Mouse (Mus musculus): ENCODE data around the gene Bst2.

Gene Bst2

DNA sequence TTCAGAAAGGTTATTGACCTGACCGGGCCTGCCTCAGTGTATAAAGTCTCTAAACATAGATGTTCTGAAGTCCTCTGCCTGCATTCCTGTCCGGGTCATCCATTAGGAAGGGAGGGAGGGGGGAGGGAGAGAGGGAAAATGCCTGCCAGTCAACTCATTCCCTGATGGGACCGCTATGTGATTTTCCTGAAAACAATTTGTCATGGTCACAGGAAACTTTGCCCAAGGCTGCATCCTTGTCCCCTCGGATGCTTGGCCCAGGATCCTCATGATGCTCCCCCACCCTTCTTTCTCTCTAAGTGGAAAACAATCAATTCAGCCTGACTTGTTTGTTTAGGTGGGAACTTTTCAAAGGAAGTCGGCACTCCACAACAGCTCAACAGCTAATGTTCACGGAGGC lies 20.5 kb downstream of the Bst2 start:
- no peak for DNase-seq

DNA sequence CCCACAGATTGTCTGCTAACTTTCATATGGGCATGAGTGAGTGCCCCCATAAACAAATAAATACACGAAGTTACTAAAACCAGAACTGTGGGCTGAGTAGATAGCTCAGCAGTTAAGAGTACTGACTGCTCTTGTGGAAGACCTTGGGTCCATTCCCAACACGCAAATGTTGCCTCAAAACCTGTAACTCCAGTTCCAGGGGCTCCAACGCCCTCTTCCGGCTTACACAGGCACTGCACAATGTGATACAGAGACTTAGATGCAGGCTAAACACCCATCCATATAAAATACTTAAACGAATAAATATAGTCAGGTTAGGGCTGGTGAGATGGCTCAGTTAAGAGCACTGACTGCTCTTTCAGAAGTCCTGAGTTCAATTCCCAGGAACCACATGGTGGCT lies 22.2 kb downstream of the Bst2 start:
- no peak for DNase-seq

DNA sequence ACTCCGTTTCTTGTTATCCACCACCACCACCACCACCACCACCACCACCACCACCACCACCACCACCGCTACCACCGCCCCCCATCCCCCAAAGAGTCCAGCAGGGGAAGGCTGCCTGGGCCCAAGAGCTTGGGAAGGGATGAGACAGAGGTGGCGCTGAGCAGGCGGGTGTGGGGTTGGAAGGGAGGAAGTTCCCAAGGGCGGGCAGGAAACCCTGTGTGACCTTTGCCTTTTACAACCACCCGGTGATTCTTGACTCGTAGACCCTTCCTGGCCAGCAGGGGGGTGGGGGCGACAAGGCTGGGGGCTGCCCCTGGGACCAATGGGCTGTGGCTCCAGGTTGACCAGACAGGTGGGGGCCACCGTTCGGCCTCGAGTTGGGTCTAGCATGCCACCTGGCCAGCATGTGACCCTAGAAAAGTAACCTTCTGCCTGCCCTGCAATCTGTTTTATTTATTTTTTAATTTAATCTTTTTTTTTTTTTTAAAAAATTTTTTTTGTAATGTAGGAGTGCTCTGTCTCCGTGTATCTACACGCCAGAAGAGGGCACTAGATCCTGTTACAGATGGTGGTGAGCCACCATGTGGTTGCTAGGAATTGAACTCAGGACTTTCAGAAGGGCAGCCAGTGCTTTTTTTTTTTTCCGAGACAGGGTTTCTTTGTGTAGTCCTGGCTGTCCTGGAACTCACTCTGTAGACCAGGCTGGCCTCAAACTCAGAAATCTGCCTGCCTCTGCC lies 24.1 kb downstream of the Bst2 start:
- no peak for DNase-seq

DNA sequence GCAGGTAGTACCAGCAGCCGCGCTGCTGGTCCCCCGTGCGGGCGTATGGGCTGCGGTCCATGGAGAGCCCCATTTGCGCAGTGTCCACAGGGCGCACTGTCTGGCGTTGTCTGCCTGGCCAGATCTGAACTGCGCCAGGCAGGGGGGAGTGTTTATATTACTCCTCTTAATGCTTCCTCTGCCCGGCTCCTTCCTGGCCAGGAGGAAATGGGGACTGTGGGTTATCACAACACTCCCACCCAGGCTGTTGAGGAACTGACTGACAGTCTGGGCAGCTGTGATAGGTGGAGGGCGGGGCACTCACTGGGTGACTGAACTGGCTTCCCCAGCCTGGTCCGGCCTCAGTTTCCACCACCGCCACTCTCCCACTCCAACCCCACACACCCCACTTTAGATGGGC lies 25.6 kb downstream of the Bst2 start, which contains the start of gene Plvap:
Gene Plvap (minus strand): TSS at position 109 of the 400 bp plus-strand sequence.
- DNase-seq: no peak

DNA sequence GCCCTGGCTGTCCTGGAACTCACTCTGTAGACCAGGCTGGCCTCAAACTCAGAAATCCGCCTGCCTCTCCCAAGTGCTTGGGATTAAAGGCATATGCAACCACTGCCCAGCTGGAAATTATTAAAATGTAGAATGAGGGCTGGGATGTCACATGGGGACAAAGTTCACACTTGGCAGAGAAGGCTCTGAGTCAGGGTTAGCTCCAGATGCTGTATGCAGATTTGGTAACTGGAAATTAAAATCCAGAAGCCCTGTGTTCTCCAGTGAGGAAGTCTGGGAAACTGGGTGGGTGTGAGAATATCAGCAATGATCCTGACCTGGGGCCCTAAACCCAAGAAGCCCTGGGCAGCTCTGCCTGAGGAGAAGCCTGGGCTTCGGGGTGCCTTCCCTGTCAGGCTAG lies 27.9 kb downstream of the Bst2 start:
- DNase-seq: no peak

- no peak for DNase-seq
These were observed 29.6 kb downstream of the Bst2 start for GRCm38 (mm10) chr8:71507589-71508104.

DNA sequence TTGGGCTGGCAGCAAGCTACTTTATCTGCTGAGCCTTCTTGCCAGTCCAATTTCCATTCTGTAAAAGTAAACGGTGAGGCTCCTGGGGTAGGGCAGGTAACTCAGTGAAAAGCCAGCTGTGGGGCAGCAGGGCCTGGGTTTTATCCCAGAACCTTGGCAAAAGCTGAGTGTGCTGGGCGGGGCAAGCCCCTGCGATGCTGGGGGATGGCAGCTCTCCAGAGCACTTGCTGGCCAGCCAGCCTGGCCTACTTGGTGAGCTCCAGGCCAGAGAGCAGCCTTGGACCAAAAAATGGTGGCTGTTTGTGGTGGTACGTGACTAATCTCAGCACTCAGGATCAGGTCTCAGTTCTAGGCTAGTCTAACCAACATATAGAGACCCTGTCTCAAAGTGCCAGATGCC lies 31.3 kb downstream of the Bst2 start:
- DNase-seq: no peak

DNA sequence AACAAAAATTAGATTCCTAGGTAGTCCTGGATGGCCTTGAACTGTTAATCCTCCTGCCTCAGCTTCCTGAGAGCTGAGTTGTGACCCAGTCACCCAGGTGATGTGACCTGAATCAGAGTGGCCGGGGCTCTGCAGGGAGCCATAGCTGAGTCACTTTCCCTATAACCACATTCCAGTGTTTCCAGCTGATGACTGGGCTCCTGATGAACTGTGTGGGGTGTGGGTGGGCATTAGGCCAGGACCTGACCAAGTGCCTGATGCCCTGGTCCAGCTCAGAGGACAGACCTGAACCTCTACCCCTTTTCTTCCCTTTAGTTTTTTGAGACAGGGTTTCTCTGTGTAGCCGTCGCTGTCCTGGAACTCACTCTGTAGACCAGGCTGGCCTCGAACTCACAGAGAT lies 31.9 kb downstream of the Bst2 start:
- DNase-seq: no peak

DNA sequence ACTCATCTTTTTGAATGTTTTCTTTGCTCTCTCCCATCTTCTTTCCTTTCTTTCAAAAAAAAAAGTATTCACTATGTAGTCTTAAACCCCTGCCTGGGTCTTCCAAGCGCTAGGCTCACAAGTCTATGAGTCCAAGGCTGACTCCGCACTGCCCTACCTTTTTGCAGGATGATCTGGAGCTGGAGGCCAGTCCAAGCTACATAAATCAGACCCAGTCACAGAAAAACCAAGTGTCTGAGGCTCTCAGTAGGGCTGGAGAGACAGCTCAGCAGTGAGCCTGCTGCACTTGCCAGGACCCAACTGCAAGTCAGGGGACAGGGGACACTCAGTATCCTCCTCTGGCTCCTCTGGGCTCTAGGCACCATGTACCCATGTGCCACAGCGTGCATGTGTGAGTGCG lies 32.9 kb downstream of the Bst2 start:
- no peak for DNase-seq

GRCm38 (mm10) chr8:71498816-71499690 lies 38.2 kb downstream of the Bst2 start:
- no peak for DNase-seq

DNA sequence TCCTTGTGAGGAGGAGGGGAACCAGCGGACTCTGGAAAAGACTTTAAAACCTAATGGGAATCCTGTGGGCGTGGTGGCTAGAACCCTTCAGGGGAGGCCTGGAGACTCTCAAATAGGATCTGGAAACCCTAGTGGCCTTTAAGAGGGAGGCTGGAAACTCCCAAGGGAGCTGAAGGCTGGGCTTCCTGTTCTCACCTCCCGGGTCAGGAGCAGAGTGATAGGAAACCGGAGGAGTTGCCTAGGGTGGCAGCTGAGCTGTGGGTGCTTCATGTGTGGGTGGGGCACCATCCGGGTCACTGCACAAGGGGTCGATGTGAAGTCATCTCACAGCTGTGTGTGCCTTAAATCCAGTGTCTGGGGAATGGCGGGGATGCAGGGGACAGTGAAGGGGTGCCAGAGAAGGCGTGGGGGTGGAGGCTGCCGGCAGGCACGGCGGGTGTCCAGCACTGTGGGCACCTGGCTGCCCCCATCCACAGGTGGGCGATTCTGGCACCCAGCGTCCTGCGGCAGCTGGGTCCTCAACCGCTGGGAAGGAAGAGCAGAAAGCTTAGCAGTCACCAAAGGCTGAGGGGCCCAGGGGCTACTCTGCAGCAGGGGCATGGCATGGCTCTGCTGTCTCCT lies 39.3 kb downstream of the Bst2 start:
- no peak for DNase-seq

DNA sequence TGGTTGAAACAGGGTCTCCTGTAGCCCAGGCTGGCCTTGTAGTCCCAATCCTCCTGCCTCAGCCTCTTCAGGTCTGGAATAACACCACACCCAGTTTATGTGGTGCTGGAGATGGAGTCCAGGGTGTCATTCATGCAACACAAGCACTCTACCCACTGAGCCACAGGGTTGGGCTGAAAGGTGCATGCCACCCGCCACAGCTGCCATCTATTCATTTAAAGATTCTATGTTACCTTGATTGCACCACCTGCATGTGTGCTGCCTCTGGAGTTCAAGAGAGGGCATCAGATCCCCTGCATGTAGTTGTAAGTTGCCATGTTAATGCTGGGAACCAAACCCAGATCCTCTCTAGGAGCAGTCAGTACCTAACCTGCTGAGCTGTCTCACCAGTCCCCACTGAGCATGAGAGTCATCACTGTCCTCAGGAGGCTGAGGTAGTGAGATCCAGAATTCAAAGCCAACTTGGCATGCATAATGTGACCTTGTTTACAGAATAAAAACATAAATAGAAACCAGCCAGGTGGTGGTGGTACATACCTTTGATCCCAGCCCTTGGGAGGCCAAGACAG lies 40.1 kb downstream of the Bst2 start:
- DNase-seq: no peak

GRCm38 (mm10) chr8:71496481-71496880 lies 40.8 kb downstream of the Bst2 start:
- no peak for DNase-seq

- DNase-seq: no peak
These were observed 41.4 kb downstream of the Bst2 start for GRCm38 (mm10) chr8:71495811-71496210.

DNA sequence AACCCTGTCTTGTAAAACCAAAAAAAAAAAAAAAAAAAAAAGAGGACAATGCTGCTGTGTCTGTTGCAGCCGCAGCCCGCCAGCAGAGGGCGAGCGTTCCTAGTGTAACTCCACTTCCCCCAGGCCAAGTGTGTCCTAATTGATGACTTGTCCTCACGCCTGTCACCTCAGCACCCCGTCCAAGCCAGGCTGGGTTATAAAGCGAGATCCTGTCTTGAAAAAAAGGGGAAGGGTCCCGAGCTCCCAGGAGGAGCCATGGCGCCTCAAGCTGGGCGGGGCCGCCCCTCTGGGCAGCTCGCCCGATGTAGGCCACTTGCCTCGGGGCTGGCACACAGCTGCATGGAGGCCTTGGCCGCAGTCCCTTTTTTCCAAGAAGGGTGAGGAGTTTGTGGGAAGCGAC lies 42.2 kb downstream of the Bst2 start:
- DNase-seq: peak; percentile 49 to 54

- peak; percentile 68 to 84 for DNase-seq
These were observed 48.8 kb downstream of the Bst2 start for GRCm38 (mm10) chr8:71488454-71488853.

DNA sequence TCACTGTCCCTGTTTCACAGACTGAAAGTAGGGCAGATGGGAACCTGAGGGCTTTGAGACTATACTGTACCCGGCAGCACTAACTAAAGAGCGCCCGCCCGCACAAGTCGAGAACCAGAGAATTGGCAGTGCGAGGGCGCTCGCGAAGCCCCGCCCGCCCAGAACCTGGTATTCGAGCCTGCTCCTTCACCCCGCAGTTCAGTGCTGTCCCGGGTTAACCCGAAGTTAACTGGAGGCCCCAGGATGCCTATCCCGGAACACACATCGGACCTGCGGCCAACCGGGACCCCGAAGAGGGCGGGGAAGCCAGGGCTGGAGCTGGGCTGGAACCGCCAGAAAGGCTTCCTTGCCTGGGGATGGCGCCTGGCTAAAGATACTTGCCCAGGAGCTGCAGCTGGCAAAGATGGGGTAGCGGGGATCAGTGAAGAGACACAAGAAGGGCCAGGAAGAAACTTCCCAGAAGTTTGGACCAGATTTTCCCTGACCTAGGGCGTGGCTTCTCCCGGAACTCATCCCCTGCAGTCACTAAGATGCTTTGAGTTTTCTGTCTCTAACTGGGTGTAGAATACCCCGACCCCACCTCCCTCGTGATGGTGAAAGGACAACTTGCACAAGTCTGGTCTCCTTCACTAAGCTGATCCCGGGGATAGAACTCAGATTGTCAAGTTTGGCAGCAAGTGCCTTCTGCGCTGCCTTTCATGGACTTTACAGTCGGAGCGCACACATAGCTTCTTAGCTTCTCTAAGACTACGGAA lies 49.4 kb downstream of the Bst2 start, which contains the start of gene Gtpbp3:
Gene Gtpbp3 (plus strand): TSS at position 413 of the 755 bp plus-strand sequence.
- peak; percentile 66 to 76 for DNase-seq

GRCm38 (mm10) chr8:71486136-71486529 lies 51.1 kb downstream of the Bst2 start:
- no peak for DNase-seq

DNA sequence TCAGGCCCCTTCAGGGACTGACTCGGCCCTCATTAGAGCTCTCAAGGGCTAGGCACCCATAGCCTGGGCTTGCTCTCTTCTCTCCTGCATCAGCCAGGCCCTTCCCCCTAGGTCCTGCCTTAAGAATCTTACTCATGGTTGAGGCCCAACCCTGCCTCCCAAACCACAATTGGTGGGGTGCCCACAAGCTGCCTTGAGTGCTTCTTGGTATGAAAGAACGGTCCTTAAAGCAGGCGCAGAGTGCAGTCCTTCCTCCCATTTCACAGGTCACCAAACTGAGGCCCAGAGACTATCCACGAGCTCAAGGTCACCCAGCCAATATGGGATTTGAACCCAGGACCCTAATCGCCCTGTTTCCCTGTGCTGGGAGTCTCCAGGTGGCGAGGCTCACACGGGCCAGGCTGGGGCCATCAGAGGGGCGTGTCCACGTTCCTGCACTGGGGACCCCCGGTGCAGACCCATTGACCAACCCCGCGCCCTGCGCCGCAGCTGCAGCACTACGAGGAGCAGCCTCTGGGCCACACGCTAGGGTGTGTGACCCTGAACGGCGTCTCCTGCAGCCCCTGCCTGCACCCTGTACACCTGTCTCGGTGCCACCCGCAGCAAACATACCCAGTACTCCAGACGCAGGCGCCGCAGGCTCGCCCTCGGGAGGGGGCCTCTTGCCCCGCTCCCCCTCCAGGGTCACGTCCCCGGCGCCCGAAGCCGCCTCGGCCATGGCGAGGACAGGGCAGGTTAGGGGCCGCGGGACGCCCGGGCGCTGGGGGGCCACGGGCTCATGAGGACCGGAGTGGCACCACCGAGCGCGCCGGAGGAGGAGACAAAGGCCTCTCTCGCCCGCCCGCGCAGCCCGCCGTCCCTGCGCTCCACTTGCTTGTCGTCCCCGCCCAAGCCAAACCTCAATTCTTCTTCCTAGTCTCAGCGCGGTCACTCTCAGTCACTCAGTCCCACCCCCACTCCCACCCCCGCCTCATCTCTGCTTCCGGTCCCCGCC lies 51.8 kb downstream of the Bst2 start, which contains the start of gene Ano8:
Gene Ano8 (minus strand): TSS at position 822 of the 994 bp plus-strand sequence.
- DNase-seq: peak; percentile 70 to 78

- DNase-seq: no peak
These were observed 52.5 kb downstream of the Bst2 start for GRCm38 (mm10) chr8:71484736-71485135.

Data from thymus, adult 18-20 months (tissue).